Mouse (Mus musculus) heart, adult 8-10 months (tissue): ENCODE results near the gene Brd1. TPM values are rescaled to one million over a fixed set of nuclear protein-coding genes. Genes with fewer than 3 reads are reported as not detected.
"Not testable (repeated sequence)": the region's sequence is repeated elsewhere in the genome, so short reads cannot be mapped to it uniquely, and the experiment has no call there.

ENCODE experiments used
- DNase-seq: peaks from one replicate; pipeline ENCODE4 v3.0.0; 2022; ENCODE audit warnings: low spot score
- total RNA-seq, 4 experiments: library from RNA; stranded (reverse); gene quantifications; 2 replicates each; pipeline ENCODE4 v1.2.4; 2022

Gene Brd1
- 10 to 100 TPM; 26.5 to 29.6 (median 28.6) TPM for total RNA-seq

- peak; percentile 75 for DNase-seq
These were observed at the start of gene Brd1 for GRCm38 (mm10) chr15:88733834-88734571. Gene Brd1, minus strand, starts transcription at chr15:88734233.

GRCm38 (mm10) chr15:88774630-88775029 lies 40.6 kb upstream of the Brd1 start:
- not testable (repeated sequence) for DNase-seq

- DNase-seq, result no peak
These were observed 34.5 kb upstream of the Brd1 start for GRCm38 (mm10) chr15:88768537-88768936.

DNA sequence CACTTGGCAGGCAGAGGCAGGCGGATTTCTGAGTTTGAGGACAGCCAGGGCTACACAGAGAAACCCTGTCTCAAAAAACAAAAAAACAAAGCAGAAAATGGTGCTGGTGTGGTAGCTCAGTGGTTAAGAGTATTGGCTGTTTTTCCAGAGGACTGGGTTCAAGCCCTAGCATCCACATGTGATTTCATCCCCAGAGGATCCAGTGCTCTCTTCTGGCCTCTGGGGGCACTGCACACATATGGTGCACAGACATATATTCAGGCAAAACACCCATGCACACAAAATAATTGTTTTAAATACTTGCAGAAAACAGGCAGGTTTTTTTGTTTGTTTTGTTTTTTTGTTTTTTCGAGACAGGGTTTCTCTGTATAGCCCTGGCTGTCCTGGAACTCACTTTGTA lies 32.1 kb upstream of the Brd1 start:
- DNase-seq, result not testable (repeated sequence)

- no peak for DNase-seq
These were observed 27.5 kb upstream of the Brd1 start for GRCm38 (mm10) chr15:88761551-88761950.

GRCm38 (mm10) chr15:88758061-88758460 lies 24.0 kb upstream of the Brd1 start:
- DNase-seq, result no peak

DNA sequence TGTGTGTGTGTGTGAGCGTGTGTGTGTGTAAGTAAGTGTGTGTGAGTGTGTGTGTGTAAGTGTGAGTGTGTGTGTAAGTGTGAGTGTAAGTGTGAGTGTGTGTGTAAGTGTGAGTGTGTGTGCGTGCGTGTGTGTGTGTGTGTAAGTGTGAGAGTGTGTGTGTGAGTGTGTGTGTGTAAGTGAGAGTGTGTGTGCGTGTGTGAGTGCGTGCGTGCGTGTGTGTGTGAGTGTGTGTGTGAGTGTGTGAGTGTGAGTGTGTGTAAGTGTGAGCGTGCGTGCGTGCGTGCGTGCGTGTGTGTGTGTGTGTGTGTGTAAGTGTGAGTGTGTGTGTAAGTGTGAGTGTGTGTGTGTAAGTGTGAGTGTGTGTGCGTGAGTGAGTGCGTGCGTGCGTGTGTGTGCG lies 21.7 kb upstream of the Brd1 start:
- DNase-seq, result no peak

DNA sequence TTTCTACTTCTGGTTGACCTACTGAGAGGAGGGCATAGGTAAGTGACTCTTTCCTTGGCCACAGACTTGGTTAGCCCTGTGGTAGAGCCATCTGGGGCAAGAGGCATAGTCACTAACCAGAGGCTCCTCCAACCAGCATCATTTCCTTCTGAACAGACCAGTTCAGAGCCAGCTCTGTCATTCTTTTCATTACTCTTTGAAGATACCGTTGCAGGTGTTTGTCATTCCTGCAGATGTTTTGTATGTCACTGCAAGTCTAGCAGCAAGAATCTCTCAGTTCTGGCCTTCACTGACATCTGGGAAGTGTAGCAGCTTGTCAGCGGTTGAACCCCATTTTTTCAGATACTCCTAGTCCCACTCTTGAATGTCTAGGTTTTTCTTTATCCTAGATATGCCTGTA lies 20.9 kb upstream of the Brd1 start:
- no peak for DNase-seq

GRCm38 (mm10) chr15:88752403-88752733 lies 18.3 kb upstream of the Brd1 start:
- DNase-seq, result no peak

- DNase-seq, result peak; percentile 27
These were observed 17.8 kb upstream of the Brd1 start, which contains the start of gene Zbed4 for GRCm38 (mm10) chr15:88751564-88752402. Gene Zbed4, plus strand, starts transcription at chr15:88751660.

- DNase-seq, result peak; percentile 99
These were observed 16.9 kb upstream of the Brd1 start for GRCm38 (mm10) chr15:88750677-88751563.

DNA sequence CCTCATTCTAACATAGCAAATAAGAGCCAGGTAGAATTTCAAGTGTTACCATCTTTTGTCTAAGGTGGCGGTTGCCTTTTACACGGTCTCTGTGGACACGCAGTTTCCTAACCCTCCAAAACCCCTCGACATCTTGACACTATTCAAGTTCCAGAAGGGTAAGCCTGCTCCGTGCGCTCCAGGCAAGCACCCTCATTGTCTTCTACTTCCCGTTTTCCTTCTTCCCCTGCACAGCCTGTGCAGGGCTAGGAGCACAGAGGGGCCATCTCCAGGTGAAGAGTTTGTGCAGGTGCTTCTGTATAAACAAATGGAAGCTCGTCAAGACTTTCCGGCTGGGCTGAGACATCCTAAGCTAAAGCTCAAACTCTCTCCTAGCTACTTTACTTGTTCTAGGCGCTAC lies 16.0 kb upstream of the Brd1 start:
- DNase-seq, result no peak

DNA sequence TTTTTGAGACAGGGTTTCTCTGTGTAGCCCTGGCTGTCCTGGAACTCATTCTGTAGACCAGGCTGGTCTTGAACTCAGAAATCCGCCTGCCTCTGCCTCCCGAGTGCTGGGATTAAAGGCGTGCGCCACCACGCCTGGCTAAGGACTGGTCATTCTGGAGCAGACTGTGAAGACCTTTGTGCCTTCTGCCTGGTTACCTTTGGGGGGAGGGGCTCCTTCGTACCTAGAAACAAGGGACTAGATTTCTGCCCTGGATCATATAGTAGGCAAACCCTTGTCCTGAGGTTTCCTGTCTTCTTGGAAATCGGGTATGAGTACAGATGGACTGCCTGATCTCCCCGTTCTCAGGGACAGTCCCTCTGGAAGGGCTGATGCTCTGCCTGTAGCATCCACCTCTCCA lies 15.6 kb upstream of the Brd1 start:
- DNase-seq, result not testable (repeated sequence)

- no peak for DNase-seq
These were observed 11.9 kb upstream of the Brd1 start for GRCm38 (mm10) chr15:88745926-88746325.

DNA sequence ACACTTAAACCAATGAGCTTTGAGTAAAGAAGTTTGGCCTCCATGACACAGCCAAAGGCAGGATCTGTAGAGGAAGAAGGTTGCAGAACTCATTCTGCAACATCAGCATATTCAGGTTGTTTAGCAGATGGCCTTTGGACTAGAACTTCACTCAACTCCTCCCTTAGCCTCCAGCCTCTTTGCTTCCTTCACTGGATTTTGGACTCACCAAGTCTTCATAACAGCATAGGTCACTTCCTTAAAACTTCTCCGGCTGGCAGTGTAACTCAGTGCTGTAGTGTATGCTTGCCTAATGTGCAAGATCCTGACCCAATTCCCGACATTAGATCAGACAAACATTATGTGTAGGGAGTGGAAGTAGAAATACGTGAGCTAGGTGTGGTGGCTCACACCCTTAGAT lies 11.3 kb upstream of the Brd1 start:
- no peak for DNase-seq

DNA sequence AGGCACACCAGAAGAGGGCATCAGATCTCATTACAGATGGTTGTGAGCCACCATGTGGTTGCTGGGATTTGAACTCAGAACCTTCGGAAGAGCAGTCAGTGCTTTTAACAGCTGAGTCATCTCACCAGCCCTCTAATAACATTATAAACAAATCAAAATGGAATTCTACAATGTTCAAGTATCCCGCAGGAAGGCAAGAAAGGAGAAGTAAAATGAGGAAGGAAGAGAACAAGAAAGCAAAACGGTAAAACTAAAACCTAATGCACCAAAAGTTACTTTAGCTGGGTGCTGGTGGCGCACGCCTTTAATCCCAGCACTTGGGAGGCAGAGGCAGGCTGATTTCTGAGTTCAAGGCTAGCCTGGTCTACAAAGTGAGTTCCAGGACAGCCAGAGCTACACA lies 9.3 kb upstream of the Brd1 start:
- not testable (repeated sequence) for DNase-seq

DNA sequence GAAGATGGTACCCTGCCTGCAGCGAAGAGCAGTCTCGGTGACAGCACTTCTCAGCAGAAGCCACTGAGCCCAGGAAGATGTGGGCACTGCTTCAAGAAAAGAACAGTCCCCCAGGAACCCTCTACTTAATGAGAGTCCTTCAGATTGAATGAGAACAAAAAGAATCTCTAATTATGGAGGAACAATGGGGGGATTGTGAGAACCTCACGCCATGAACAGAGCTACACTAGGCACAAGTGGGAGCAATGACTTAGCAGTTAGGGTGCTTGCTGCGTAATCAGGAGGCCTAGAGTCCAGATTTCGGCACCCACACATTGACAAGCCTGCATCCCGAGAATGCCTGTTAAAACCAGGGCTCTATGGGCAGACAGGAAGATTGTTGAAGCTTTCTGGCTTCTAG lies 7.3 kb upstream of the Brd1 start:
- DNase-seq, result no peak

DNA sequence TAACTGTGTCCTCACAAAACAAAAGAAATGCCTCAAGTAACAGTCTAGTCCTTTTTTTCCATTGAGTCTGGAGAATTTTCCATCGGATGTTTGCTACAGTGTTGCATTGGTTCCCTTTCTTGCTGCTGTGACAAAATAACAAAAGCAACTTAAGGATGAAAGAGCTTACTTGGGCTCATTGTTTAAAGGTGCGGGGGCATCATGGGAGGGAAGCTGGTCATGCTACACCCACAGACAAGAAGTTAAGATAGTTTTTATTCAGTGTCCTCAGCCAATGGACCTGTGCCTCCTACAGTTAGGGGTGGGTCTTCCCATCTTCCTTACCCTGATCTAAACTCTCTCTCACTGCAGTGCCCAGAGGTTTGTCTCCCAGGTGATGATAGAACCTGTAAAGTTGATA lies 4.4 kb upstream of the Brd1 start:
- no peak for DNase-seq

GRCm38 (mm10) chr15:88736166-88736565 lies 2.1 kb upstream of the Brd1 start:
- no peak for DNase-seq

DNA sequence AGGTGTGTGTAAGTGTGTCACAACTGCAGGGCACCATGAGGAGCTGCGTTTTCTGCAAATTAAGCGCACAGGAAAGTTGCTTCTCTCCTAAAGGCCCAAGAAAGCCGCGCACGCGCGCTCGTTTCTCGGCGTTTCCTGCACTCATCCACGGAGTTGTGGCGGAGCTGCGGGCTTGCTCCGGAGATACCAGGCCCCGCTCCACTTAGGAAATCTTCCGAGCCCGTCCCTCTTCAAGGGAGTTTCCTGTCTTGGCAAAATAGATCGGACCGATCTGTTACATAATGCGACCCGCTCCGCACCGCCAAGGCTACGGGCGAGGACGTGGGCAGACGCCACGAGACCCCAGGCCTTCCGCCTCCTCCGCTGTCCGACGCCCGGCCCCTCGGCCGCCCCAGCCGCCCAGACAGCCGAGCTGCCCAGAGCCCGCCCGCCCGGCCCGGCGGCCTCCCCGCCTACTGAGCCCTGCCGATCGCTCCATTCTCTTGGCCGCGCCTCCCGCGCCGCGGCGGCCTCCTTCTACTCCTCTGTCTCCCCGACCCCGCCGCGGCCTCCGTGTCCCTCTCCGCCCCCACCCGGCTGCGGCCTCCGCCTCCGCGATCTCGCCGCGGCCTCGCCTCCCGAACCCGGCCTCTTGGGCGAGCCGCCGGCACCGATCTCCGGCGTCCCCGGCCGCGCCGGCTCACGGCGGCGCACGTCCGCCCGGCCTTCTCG lies 837 bp downstream of the Brd1 start:
- DNase-seq, result peak; percentile 70

- no peak for DNase-seq
These were observed 1.5 kb downstream of the Brd1 start for GRCm38 (mm10) chr15:88732405-88733020.
